Mouse (Mus musculus) liver, embryonic 12.5 days (tissue): ENCODE data around the gene Gm20458. TPM values are rescaled to one million over a fixed set of nuclear protein-coding genes. Genes with fewer than 3 reads are reported as not detected.

Source experiments
- ATAC-seq: fragments of 200-750 bp; cut with Nextera tagmentation; 2 replicates; pipeline ENCODE4 v1.8.0; 2017; ENCODE audit warnings: moderate number of reproducible peaks, mild to moderate bottlenecking, moderate library complexity
- H3K27ac ChIP-seq: fragments of 300-500 bp; sonication (generic); 2 replicates; pipeline ENCODE4 v1.5.1; 2016; ENCODE audit warnings: mild to moderate bottlenecking
- H3K27me3 ChIP-seq: fragments of 300-500 bp; sonication (generic); replicated peaks from 2 replicates; pipeline ENCODE4 v1.6.1; 2016; ENCODE audit warnings: mild to moderate bottlenecking, moderate library complexity
- H3K36me3 ChIP-seq: fragments of 300-500 bp; sonication (generic); 2 replicates; pipeline ENCODE4 v1.6.1; 2016; ENCODE audit warnings: mild to moderate bottlenecking, moderate library complexity
- H3K4me1 ChIP-seq: fragments of 300-500 bp; sonication (generic); 2 replicates; pipeline ENCODE4 v1.6.1; 2016
- H3K4me2 ChIP-seq: fragments of 300-500 bp; sonication (generic); 2 replicates; pipeline ENCODE4 v1.6.1; 2016; ENCODE audit warnings: mild to moderate bottlenecking, moderate library complexity
- H3K4me3 ChIP-seq: fragments of 300-500 bp; sonication (generic); 2 replicates; pipeline ENCODE4 v1.5.1; 2016; ENCODE audit warnings: mild to moderate bottlenecking, moderate library complexity
- H3K9ac ChIP-seq: fragments of 300-500 bp; sonication (generic); 2 replicates; pipeline ENCODE4 v1.6.1; 2016; ENCODE audit warnings: mild to moderate bottlenecking, moderate library complexity
- H3K9me3 ChIP-seq: fragments of 300-500 bp; sonication (generic); replicated peaks from 2 replicates; pipeline ENCODE4 v1.6.1; 2016; ENCODE audit warnings: mild to moderate bottlenecking, moderate library complexity
- WGBS: fragments of 180-500 bp; shearing (Covaris S2); methylation state at CpG from one replicate; pipeline ENCODE4 v1.1.7; 2016; ENCODE audit not compliant: insufficient replicate concordance; 5-methylcytosine and 5-hydroxymethylcytosine counted together
- polyA plus RNA-seq: library from polyadenylated mRNA; unstranded; fragments of >200 nt; fragmentation: Nextera tagmentation; extraction: Ambion mirVana; gene quantifications from 2 replicates; pipeline ENCODE4 v1.2.1, GENCODE M21; 2016

Gm20458 gene
- polyA plus RNA-seq, 1 experiment from 2014 or later, result 5.2 TPM

- H3K27me3 ChIP-seq, result peaks cover 7% of the 10 kb centered on the region; the same call in 1 of the 2 replicates
Observed at GRCm38 (mm10) chr2:164510621-164511190, 49.9 kb downstream of the Gm20458 start.

GRCm38 (mm10) chr2:164512121-164512909, 51.5 kb downstream of the Gm20458 start:
- H3K27ac ChIP-seq, result no peak overlapping the region
- H3K9me3 ChIP-seq, result no peaks in the 10 kb centered on the region
- H3K27me3 ChIP-seq, result peaks cover 7% of the 10 kb centered on the region; the same call in 1 of the 2 replicates
- no peak overlapping the region for H3K9ac ChIP-seq
- WGBS, result 46% methylated on average over 12 of the region's 14 CpGs
- H3K36me3 ChIP-seq, result peaks cover 11% of the 10 kb centered on the region
- peaks cover 12% of the 10 kb centered on the region for H3K4me1 ChIP-seq
- no peak overlapping the region for H3K4me3 ChIP-seq
- ATAC-seq, result peak; percentile 70
- no peak overlapping the region for H3K4me2 ChIP-seq

More at GRCm38 (mm10) chr2:164510621-164511190, 49.9 kb downstream of the Gm20458 start:
- WGBS, result 40% methylated on average over 5 of the region's 5 CpGs
- H3K9ac ChIP-seq, result no peak overlapping the region
- H3K27ac ChIP-seq, result no peak overlapping the region
- H3K9me3 ChIP-seq, result no peaks in the 10 kb centered on the region
- H3K4me2 ChIP-seq, result no peak overlapping the region
- peaks cover 17% of the 10 kb centered on the region for H3K4me1 ChIP-seq
- H3K4me3 ChIP-seq, result no peak overlapping the region
- ATAC-seq, result no peak
- peaks cover 27% of the 10 kb centered on the region for H3K36me3 ChIP-seq

- H3K9me3 ChIP-seq, result no peaks in the 10 kb centered on the region
- no peak overlapping the region for H3K27ac ChIP-seq
- WGBS, result 55% methylated on average over 8 of the region's 8 CpGs
- H3K4me3 ChIP-seq, result no peak overlapping the region
- H3K4me1 ChIP-seq, result peaks cover 12% of the 10 kb centered on the region
- H3K4me2 ChIP-seq, result no peak overlapping the region
- ATAC-seq, result no peak
- no peak overlapping the region for H3K9ac ChIP-seq
- H3K27me3 ChIP-seq, result peaks cover 7% of the 10 kb centered on the region; the same call in 1 of the 2 replicates
- peaks cover 5% of the 10 kb centered on the region; the same call in 1 of the 2 replicates for H3K36me3 ChIP-seq
Observed at GRCm38 (mm10) chr2:164513389-164513788, 52.6 kb downstream of the Gm20458 start.

GRCm38 (mm10) chr2:164514916-164515315, 54.1 kb downstream of the Gm20458 start:
- no peak overlapping the region for H3K27ac ChIP-seq
- peaks cover 15% of the 10 kb centered on the region for H3K27me3 ChIP-seq
- H3K4me2 ChIP-seq, result no peak overlapping the region
- H3K36me3 ChIP-seq, result no peaks in the 10 kb centered on the region
- WGBS, result 68% methylated on average over 3 of the region's 3 CpGs
- peaks cover 12% of the 10 kb centered on the region for H3K4me1 ChIP-seq
- H3K9me3 ChIP-seq, result no peaks in the 10 kb centered on the region
- H3K4me3 ChIP-seq, result no peak overlapping the region
- H3K9ac ChIP-seq, result no peak overlapping the region
- no peak for ATAC-seq

GRCm38 (mm10) chr2:164515897-164516296, 55.1 kb downstream of the Gm20458 start:
- no peaks in the 10 kb centered on the region for H3K9me3 ChIP-seq
- H3K4me2 ChIP-seq, result no peak overlapping the region
- no peaks in the 10 kb centered on the region for H3K36me3 ChIP-seq
- peaks cover 15% of the 10 kb centered on the region for H3K27me3 ChIP-seq
- H3K4me1 ChIP-seq, result peaks cover 12% of the 10 kb centered on the region
- no peak overlapping the region for H3K9ac ChIP-seq
- H3K27ac ChIP-seq, result no peak overlapping the region
- WGBS, result 70% methylated on average over 9 of the region's 9 CpGs
- H3K4me3 ChIP-seq, result no peak overlapping the region
- no peak for ATAC-seq

- Histone ChIP-seq H3K4me2 (no peak overlapping the region), H3K4me3 (no peak overlapping the region), H3K4me1 (peaks cover 15% of the 10 kb centered on the region), H3K9ac (no peak overlapping the region), H3K27ac (no peak overlapping the region), H3K9me3 (no peaks in the 10 kb centered on the region), H3K27me3 (peaks cover 19% of the 10 kb centered on the region), H3K36me3 (no peaks in the 10 kb centered on the region)
- ATAC-seq, result no peak
- WGBS, result 78% methylated on average over 11 of the region's 11 CpGs
Observed at GRCm38 (mm10) chr2:164516592-164516991, 55.8 kb downstream of the Gm20458 start.

- Histone ChIP-seq H3K4me2 (no peak overlapping the region), H3K36me3 (no peaks in the 10 kb centered on the region), H3K4me1 (peaks cover 13% of the 10 kb centered on the region), H3K9me3 (no peaks in the 10 kb centered on the region), H3K27me3 (peaks cover 29% of the 10 kb centered on the region), H3K4me3 (no peak overlapping the region), H3K27ac (no peak overlapping the region), H3K9ac (no peak overlapping the region)
- 19% methylated on average over 8 of the region's 10 CpGs for WGBS
- no peak; the same call in 1 of the 2 replicates for ATAC-seq
Observed at GRCm38 (mm10) chr2:164517485-164518221, 56.9 kb downstream of the Gm20458 start.

- ATAC-seq, result no peak
- no peak overlapping the region for H3K9ac ChIP-seq
- no peak overlapping the region for H3K4me2 ChIP-seq
Observed at GRCm38 (mm10) chr2:164518266-164519170, 57.8 kb downstream of the Gm20458 start.

GRCm38 (mm10) chr2:164519171-164519526, 58.4 kb downstream of the Gm20458 start:
- Histone ChIP-seq H3K9ac (no peak overlapping the region), H3K27ac (no peak overlapping the region), H3K36me3 (no peaks in the 10 kb centered on the region)

More at GRCm38 (mm10) chr2:164518266-164519170, 57.8 kb downstream of the Gm20458 start:
- Histone ChIP-seq H3K4me3 (no peak overlapping the region), H3K27me3 (peaks cover 35% of the 10 kb centered on the region), H3K27ac (no peak overlapping the region), H3K36me3 (no peaks in the 10 kb centered on the region), H3K4me1 (peaks cover 8% of the 10 kb centered on the region; the same call in 1 of the 2 replicates), H3K9me3 (no peaks in the 10 kb centered on the region)
- 49% methylated on average over 11 of the region's 11 CpGs for WGBS

GRCm38 (mm10) chr2:164520782-164521181, 60.0 kb downstream of the Gm20458 start:
- H3K36me3 ChIP-seq, result no peaks in the 10 kb centered on the region
- H3K9me3 ChIP-seq, result no peaks in the 10 kb centered on the region
- H3K27me3 ChIP-seq, result peaks cover 31% of the 10 kb centered on the region
- H3K4me1 ChIP-seq, result peaks cover 8% of the 10 kb centered on the region; the same call in 1 of the 2 replicates
- WGBS, result 7% methylated on average over 3 of the region's 3 CpGs
- no peak overlapping the region for H3K4me2 ChIP-seq
- H3K4me3 ChIP-seq, result no peak overlapping the region
- no peak overlapping the region for H3K9ac ChIP-seq
- no peak overlapping the region for H3K27ac ChIP-seq
- 0 out of 2 replicates have a peak, but pooled peaks have one; percentile 27 for ATAC-seq

More at GRCm38 (mm10) chr2:164519171-164519526, 58.4 kb downstream of the Gm20458 start:
- H3K4me3 ChIP-seq, result no peak overlapping the region
- WGBS, result 52% methylated on average over 6 of the region's 6 CpGs
- H3K4me2 ChIP-seq, result no peak overlapping the region
- H3K9me3 ChIP-seq, result no peaks in the 10 kb centered on the region
- ATAC-seq, result no peak
- peaks cover 31% of the 10 kb centered on the region for H3K27me3 ChIP-seq
- H3K4me1 ChIP-seq, result peaks cover 8% of the 10 kb centered on the region; the same call in 1 of the 2 replicates

- Histone ChIP-seq H3K4me1 (peaks cover 8% of the 10 kb centered on the region; the same call in 1 of the 2 replicates), H3K27me3 (peaks cover 31% of the 10 kb centered on the region), H3K4me3 (no peak overlapping the region), H3K4me2 (0 out of 2 replicates have a peak overlapping the region, but pooled peaks have one; percentile 11), H3K36me3 (no peaks in the 10 kb centered on the region), H3K9ac (no peak overlapping the region), H3K9me3 (peaks cover 4% of the 10 kb centered on the region; the same call in 1 of the 2 replicates), H3K27ac (no peak overlapping the region)
- WGBS, result 4% methylated on average over 11 of the region's 11 CpGs
- no peak for ATAC-seq
Observed at GRCm38 (mm10) chr2:164521841-164522240, 61.1 kb downstream of the Gm20458 start.
